8 mouse cellular contexts compared by ENCODE assay signal in the genomic region with DNA sequence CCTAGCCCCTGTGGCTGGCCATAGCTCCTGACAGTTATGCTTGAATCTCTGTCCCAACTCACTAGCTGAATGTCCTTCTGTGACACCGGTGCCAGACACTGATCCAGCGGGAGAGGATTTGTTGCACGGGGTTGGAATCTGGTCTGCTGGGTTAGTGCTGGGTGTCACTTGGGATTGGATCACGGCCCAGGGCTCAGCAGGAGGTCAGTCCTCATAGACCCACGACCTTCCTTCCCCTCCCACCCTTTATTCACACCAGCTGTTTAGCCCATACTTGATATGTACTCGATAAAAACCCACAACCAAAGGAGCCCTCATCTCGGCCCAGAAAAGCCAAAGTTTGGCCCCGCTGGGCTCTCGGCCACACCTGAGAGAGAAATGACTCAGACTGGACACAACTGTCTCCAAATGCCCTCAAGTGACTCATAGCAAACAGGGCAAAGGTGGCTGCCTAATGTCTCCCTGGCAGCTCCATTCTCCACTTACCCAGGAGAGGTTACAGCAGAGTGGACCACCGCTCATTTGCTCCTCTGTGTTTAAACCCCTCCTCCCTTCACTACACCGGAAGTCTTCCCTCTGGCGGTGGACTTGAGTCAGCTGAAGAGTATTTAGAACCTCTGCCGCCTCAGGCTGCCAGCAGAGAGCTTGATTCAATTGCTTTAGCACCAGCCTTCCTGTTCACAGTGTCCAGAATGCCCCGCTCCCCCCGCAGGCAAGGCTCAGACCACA. TPM values are rescaled to one million over a fixed set of nuclear protein-coding genes. Genes with fewer than 3 reads are reported as not detected.
DNase-seq lines count a peak whose midpoint lies in the region; ATAC-seq and TF ChIP-seq lines count a peak whose summit lies in the region.
"Had no signal": no experiment of that assay in that cellular context is flagged by ENCODE, and none has a peak within 500 bp of the region (broad histone marks: within the 10 kb centered on the region; RNA-seq: fewer than 3 reads in every experiment).

No protein-coding gene starts in this region.

- no peaks in the 10 kb centered on the region for H3K36me3 ChIP-seq in liver, postnatal 0 days (replicated peaks; ENCODE audit: insufficient read depth, low read length)
- H3K36me3 ChIP-seq in liver, embryonic 11.5 days (ENCODE audit: control insufficient read depth, insufficient read depth, low read length) = no peaks in the 10 kb centered on the region
- H3K36me3 ChIP-seq: limb, embryonic 13.5 days had no signal

- DNase-seq in liver, postnatal 0 days = no peak
- DNase-seq in liver, embryonic 11.5 days (ENCODE audit: low spot score) = no peak
- DNase-seq in NIH3T3 (ENCODE audit: low read depth) = peak; percentile 60
- DNase-seq in retina, embryonic 14.5 days (ENCODE audit: low spot score) = peak; percentile 76
- no peak for DNase-seq in gastrocnemius, postnatal 10 days
- DNase-seq in spleen, adult 12 weeks (ENCODE audit: low spot score) = no peak

- no peak overlapping the region for H3K4me2 ChIP-seq in liver, postnatal 0 days (ENCODE audit: low read depth, low read length)
- H3K4me2 ChIP-seq in liver, embryonic 11.5 days = no peak overlapping the region
- H3K4me2 ChIP-seq: limb, embryonic 13.5 days had no signal

- TF ChIP-seq EP300 in liver, postnatal 0 days (IDR thresholded peaks at IDR 0.05; ENCODE audit: low read depth) = no peak

- no peak; the same call in 1 of the 2 replicates for ATAC-seq in liver, postnatal 0 days
- no peak for ATAC-seq in liver, embryonic 11.5 days (replicated peaks; ENCODE audit: low FRiP score)
- 0 out of 2 replicates have a peak, but pooled peaks have one; percentile 15 for ATAC-seq in granulocyte monocyte progenitor cell, adult 5-6 weeks (replicated peaks; ENCODE audit: poor library complexity, severe bottlenecking)

- WGBS in liver, postnatal 0 days (ENCODE audit: insufficient replicate concordance) = 62% methylated on average over 15 of the region's 15 CpGs
- WGBS in liver, embryonic 11.5 days = 57% methylated on average over 15 of the region's 15 CpGs

- no peak overlapping the region for H3K4me3 ChIP-seq in liver, postnatal 0 days (ENCODE audit: low read depth, low read length)
- no peak overlapping the region for H3K4me3 ChIP-seq in liver, embryonic 11.5 days (ENCODE audit: low read depth, low read length)
- H3K4me3 ChIP-seq: limb, embryonic 13.5 days had no signal

- H3K27ac ChIP-seq in liver, postnatal 0 days (ENCODE audit: low read depth) = no peak overlapping the region
- H3K27ac ChIP-seq in liver, embryonic 11.5 days (ENCODE audit: low read depth, low read length) = no peak overlapping the region
- H3K27ac ChIP-seq: limb, embryonic 13.5 days had no signal

- H3K9ac ChIP-seq in liver, postnatal 0 days (replicated peaks) = no peak overlapping the region
- no peak overlapping the region for H3K9ac ChIP-seq in liver, embryonic 11.5 days (ENCODE audit: low read depth, low read length)
- H3K9ac ChIP-seq: limb, embryonic 13.5 days had no signal

- H3K4me1 ChIP-seq in liver, postnatal 0 days (ENCODE audit: insufficient read depth) = no peaks in the 10 kb centered on the region; the same call in 1 of the 2 replicates
- H3K4me1 ChIP-seq in liver, embryonic 11.5 days (replicated peaks; ENCODE audit: control insufficient read depth, insufficient read depth, low read length) = peaks cover 3% of the 10 kb centered on the region

- no peaks in the 10 kb centered on the region for H3K27me3 ChIP-seq in liver, postnatal 0 days (ENCODE audit: insufficient read depth, low read length)
- no peaks in the 10 kb centered on the region for H3K27me3 ChIP-seq in liver, embryonic 11.5 days (replicated peaks; ENCODE audit: control insufficient read depth, insufficient read depth, low read length)
- H3K27me3 ChIP-seq: limb, embryonic 13.5 days had no signal

- peak; percentile 52 for TF ChIP-seq CTCF in liver, postnatal 0 days (IDR thresholded peaks at IDR 0.05; ENCODE audit: low read depth)

- no peaks in the 10 kb centered on the region for H3K9me3 ChIP-seq in liver, postnatal 0 days (ENCODE audit: low read length)
- H3K9me3 ChIP-seq in liver, embryonic 11.5 days (ENCODE audit: control insufficient read depth, low read length) = no peaks in the 10 kb centered on the region
- H3K9me3 ChIP-seq: limb, embryonic 13.5 days had no signal

RNA-seq across cellular contexts. Expression of gene Tex35, which starts 27.2 kb away (rescaled TPM):
- polyA plus RNA-seq in liver, postnatal 0 days (2015; fragmentation: Nextera tagmentation; extraction: Ambion mirVana) = not detected in 2 replicates
- not detected in 2 replicates for polyA plus RNA-seq in liver, embryonic 11.5 days (2014; fragmentation: Nextera tagmentation; extraction: Ambion mirVana)
- total RNA-seq in granulocyte monocyte progenitor cell, adult 5-6 weeks (2014; fragmentation: Nextera tagmentation) = not detected in 2 replicates
- total RNA-seq in granulocyte monocyte progenitor cell, adult 5-6 weeks (2017) = not detected in 2 replicates
- total RNA-seq in gastrocnemius, postnatal 10 days (2021) = not detected
- polyA plus RNA-seq: limb, embryonic 13.5 days had no signal

Comparison
In these comparisons a context has a peak if more than half of its experiments do, and no peak if none do; other contexts are left out.
1. DNase-seq: peak in NIH3T3 (single experiment) and retina, embryonic 14.5 days (single experiment); none in liver, postnatal 0 days (single experiment), liver, embryonic 11.5 days (single experiment), gastrocnemius, postnatal 10 days (single experiment) and spleen, adult 12 weeks (single experiment).